ENCODE assay signal across 16 mouse cellular contexts in the genomic region with DNA sequence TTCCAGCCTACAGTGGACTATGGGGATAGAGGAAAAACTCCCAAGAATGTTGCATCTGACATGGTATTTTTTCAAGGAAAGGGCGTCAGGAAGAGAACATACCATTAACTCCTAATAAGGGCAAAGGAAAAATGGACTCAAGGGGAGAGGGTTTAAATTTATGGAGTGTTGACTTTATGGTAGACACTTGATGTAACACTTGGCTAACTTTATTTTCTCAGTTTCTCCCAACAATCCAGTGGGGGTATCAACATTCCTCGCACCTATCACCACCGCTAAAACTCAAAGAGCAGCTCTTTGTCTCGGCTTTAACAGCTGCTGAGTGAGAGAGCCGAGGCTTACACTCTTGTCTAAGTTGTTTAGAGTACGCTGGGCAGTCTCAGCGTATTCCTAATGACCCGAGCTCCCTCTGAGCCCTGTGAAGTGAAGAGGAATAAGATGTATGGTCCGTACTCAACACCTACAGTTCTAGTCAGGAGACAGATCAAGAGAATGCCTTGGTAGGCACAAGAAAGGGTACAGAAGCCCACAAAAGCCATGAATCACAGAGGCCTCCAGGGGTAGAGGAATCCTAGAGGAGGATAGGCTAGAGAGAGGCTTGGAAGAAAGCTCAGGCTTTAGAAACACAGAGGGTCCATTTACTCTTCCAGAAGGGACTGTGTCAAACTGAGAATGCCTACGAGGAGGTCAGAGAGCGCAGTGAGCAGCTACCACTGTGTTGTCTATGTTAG.
A peak's percentile ranks its signal among the peaks of the same experiment; 100 is the strongest.
DNase-seq lines count a peak whose midpoint lies in the region; ATAC-seq and TF ChIP-seq lines count a peak whose summit lies in the region.
"Had no signal": no experiment of that assay in that cellular context is flagged by ENCODE, and none has a peak within 500 bp of the region (broad histone marks: within the 10 kb centered on the region; RNA-seq: fewer than 3 reads in every experiment).

No protein-coding gene starts in this region.

- no peak overlapping the region for H3K4me3 ChIP-seq in kidney, embryonic 14.5 days (ENCODE audit: low read length)
- no peak overlapping the region for H3K4me3 ChIP-seq in stomach, embryonic 14.5 days (ENCODE audit: low read depth, low read length)
- no peak overlapping the region for H3K4me3 ChIP-seq in stomach, postnatal 0 days (ENCODE audit: low read depth, low read length)
- H3K4me3 ChIP-seq in limb, embryonic 12.5 days (replicated peaks), result no peak overlapping the region
- H3K4me3 ChIP-seq: forebrain, embryonic 12.5 days; liver, embryonic 15.5 days; myocyte had no signal

- peak overlapping the region; percentile 17; the same call in 1 of the 2 replicates for H3K4me2 ChIP-seq in kidney, embryonic 14.5 days (replicated peaks; ENCODE audit: low read depth, low read length)
- H3K4me2 ChIP-seq in stomach, embryonic 14.5 days (replicated peaks; ENCODE audit: low read depth, low read length), result no peak overlapping the region
- no peak overlapping the region for H3K4me2 ChIP-seq in stomach, postnatal 0 days (replicated peaks; ENCODE audit: low read depth)
- 0 out of 2 replicates have a peak overlapping the region, but pooled peaks have one; percentile 10 for H3K4me2 ChIP-seq in limb, embryonic 12.5 days
- H3K4me2 ChIP-seq: forebrain, embryonic 12.5 days; liver, embryonic 15.5 days; midbrain, embryonic 11.5 days had no signal

- ATAC-seq in kidney, embryonic 14.5 days (ENCODE audit: low FRiP score, low TSS enrichment), result peak; percentile 47; the same call in 1 of the 2 replicates
- 0 out of 2 replicates have a peak, but pooled peaks have one; percentile 46 for ATAC-seq in stomach, embryonic 14.5 days (ENCODE audit: insufficient number of reproducible peaks, insufficient read depth, low FRiP score, low read depth)
- ATAC-seq in stomach, postnatal 0 days (ENCODE audit: low FRiP score, low TSS enrichment), result no peak
- ATAC-seq in limb, embryonic 12.5 days (ENCODE audit: insufficient number of reproducible peaks, insufficient read depth, low FRiP score, low TSS enrichment, low read depth), result peak; percentile 67

- TF ChIP-seq EP300 in stomach, postnatal 0 days (optimal IDR thresholded peaks at IDR 0.05), result no peak

- no peaks in the 10 kb centered on the region for H3K27me3 ChIP-seq in kidney, embryonic 14.5 days (ENCODE audit: control insufficient read depth, insufficient read depth, low read length)
- no peaks in the 10 kb centered on the region for H3K27me3 ChIP-seq in stomach, embryonic 14.5 days (ENCODE audit: control insufficient read depth, insufficient read depth, low read length)
- no peaks in the 10 kb centered on the region for H3K27me3 ChIP-seq in stomach, postnatal 0 days (ENCODE audit: control insufficient read depth, insufficient read depth, low read length)
- H3K27me3 ChIP-seq in limb, embryonic 12.5 days, result no peaks in the 10 kb centered on the region; the same call in 1 of the 2 replicates
- H3K27me3 ChIP-seq: forebrain, embryonic 12.5 days; liver, embryonic 15.5 days had no signal

- H3K9ac ChIP-seq in kidney, embryonic 14.5 days (ENCODE audit: low read depth, low read length), result no peak overlapping the region
- no peak overlapping the region for H3K9ac ChIP-seq in stomach, embryonic 14.5 days (replicated peaks; ENCODE audit: low read depth, low read length)
- no peak overlapping the region for H3K9ac ChIP-seq in stomach, postnatal 0 days (ENCODE audit: low read length)
- H3K9ac ChIP-seq in limb, embryonic 12.5 days (replicated peaks), result no peak overlapping the region
- H3K9ac ChIP-seq: forebrain, embryonic 12.5 days; liver, embryonic 15.5 days had no signal

- H3K9me3 ChIP-seq in kidney, embryonic 14.5 days (ENCODE audit: control insufficient read depth, low read length), result no peaks in the 10 kb centered on the region
- no peaks in the 10 kb centered on the region for H3K9me3 ChIP-seq in stomach, embryonic 14.5 days (ENCODE audit: control insufficient read depth, low read depth, low read length)
- no peaks in the 10 kb centered on the region for H3K9me3 ChIP-seq in stomach, postnatal 0 days (ENCODE audit: control insufficient read depth, low read length)
- H3K9me3 ChIP-seq in limb, embryonic 12.5 days, result no peaks in the 10 kb centered on the region
- H3K9me3 ChIP-seq: forebrain, embryonic 12.5 days; liver, embryonic 15.5 days had no signal

- H3K27ac ChIP-seq in kidney, embryonic 14.5 days (ENCODE audit: low read depth, low read length), result peak overlapping the region; percentile 37; the same call in 1 of the 2 replicates
- peak overlapping the region; percentile 29; the same call in 1 of the 2 replicates for H3K27ac ChIP-seq in stomach, embryonic 14.5 days (ENCODE audit: low read length)
- H3K27ac ChIP-seq in stomach, postnatal 0 days (replicated peaks), result no peak overlapping the region
- H3K27ac ChIP-seq in limb, embryonic 12.5 days, result no peak overlapping the region
- H3K27ac ChIP-seq: forebrain, embryonic 12.5 days had no signal

- H3K36me3 ChIP-seq in kidney, embryonic 14.5 days (ENCODE audit: control insufficient read depth, insufficient read depth, low read length), result no peaks in the 10 kb centered on the region
- H3K36me3 ChIP-seq in stomach, embryonic 14.5 days (ENCODE audit: control insufficient read depth, insufficient read depth, low read length), result no peaks in the 10 kb centered on the region
- H3K36me3 ChIP-seq in stomach, postnatal 0 days (ENCODE audit: control insufficient read depth, insufficient read depth, low read length), result no peaks in the 10 kb centered on the region
- H3K36me3 ChIP-seq in limb, embryonic 12.5 days, result no peaks in the 10 kb centered on the region
- H3K36me3 ChIP-seq: forebrain, embryonic 12.5 days; G1E; liver, embryonic 15.5 days had no signal

- TF ChIP-seq CTCF in stomach, postnatal 0 days (IDR thresholded peaks at IDR 0.05; ENCODE audit: low read depth), result no peak

- H3K4me1 ChIP-seq in kidney, embryonic 14.5 days (ENCODE audit: control insufficient read depth, insufficient read depth, low read length), result peaks cover 10% of the 10 kb centered on the region; the same call in 1 of the 2 replicates
- 0 out of 2 replicates have a peak, but pooled peaks cover 3% of the 10 kb centered on the region for H3K4me1 ChIP-seq in stomach, embryonic 14.5 days (ENCODE audit: control insufficient read depth, insufficient read depth, low read length)
- no peaks in the 10 kb centered on the region for H3K4me1 ChIP-seq in stomach, postnatal 0 days (replicated peaks; ENCODE audit: control insufficient read depth, insufficient read depth)
- H3K4me1 ChIP-seq in limb, embryonic 12.5 days (replicated peaks), result peaks cover 29% of the 10 kb centered on the region

- 23% methylated on average over 11 of the region's 11 CpGs for WGBS in kidney, embryonic 14.5 days
- WGBS in stomach, embryonic 14.5 days, result 30% methylated on average over 11 of the region's 11 CpGs
- 49% methylated on average over 11 of the region's 11 CpGs for WGBS in stomach, postnatal 0 days
- WGBS in limb, embryonic 12.5 days, result 25% methylated on average over 11 of the region's 11 CpGs

- DNase-seq in kidney, postnatal 14 days, result no peak
- DNase-seq in stomach, postnatal 0 days (ENCODE audit: low spot score), result no peak
- DNase-seq in yolk sac, embryonic 10.5 days (ENCODE audit: low spot score), result peak; percentile 22
- DNase-seq in urinary bladder, postnatal 14 days (ENCODE audit: low spot score), result no peak
- no peak for DNase-seq in cerebellum, adult 11 months
- DNase-seq: adrenal gland, adult 8-10 months; cerebellum, postnatal 10 days; right cerebral cortex, postnatal 25 days had no signal

Comparison
In these comparisons a context has a peak if more than half of its experiments do, and no peak if none do; other contexts are left out.
1. H3K27ac ChIP-seq: peak in kidney, embryonic 14.5 days (single experiment) and stomach, embryonic 14.5 days (single experiment); none in stomach, postnatal 0 days (single experiment) and limb, embryonic 12.5 days (single experiment).
2. H3K4me2 ChIP-seq: peak in kidney, embryonic 14.5 days (single experiment) and limb, embryonic 12.5 days (single experiment); none in stomach, embryonic 14.5 days (single experiment) and stomach, postnatal 0 days (single experiment).